Mouse (Mus musculus) MEL (cell line): ENCODE data around the gene Dock10. TPM values are rescaled to one million over a fixed set of nuclear protein-coding genes. Genes with fewer than 3 reads are reported as not detected.

Experiments
- DNase-seq: peaks from one replicate; pipeline ENCODE4 v3.0.0; 2011; ENCODE audit warnings: low read depth, low spot score
- H3K27ac ChIP-seq: 2 replicates; pipeline ENCODE4 v1.5.1; 2012; ENCODE audit warnings: low read depth, mild to moderate bottlenecking, control low read depth, low read length, moderate library complexity; ENCODE audit not compliant: control insufficient read depth
- H3K27me3 ChIP-seq, 2 experiments: fragments of 150-350 bp in 1 of 2; sonication (generic) in 1 of 2; 2 replicates each; pipeline ENCODE4 v1.6.1; 2012; ENCODE audit warnings: low read length in 2 of 2, mild to moderate bottlenecking in 2 of 2, improper control_type of control experiment in 1 of 2, moderate library complexity in 1 of 2; ENCODE audit not compliant: insufficient read depth in 2 of 2, control insufficient read depth in 1 of 2
- H3K36me3 ChIP-seq, 2 experiments: 2 replicates each; pipeline ENCODE4 v1.6.1; 2012 to 2014; ENCODE audit warnings: low read length in 2 of 2, improper control_type of control experiment in 1 of 2, inconsistent platforms in 1 of 2, mild to moderate bottlenecking in 1 of 2; ENCODE audit not compliant: insufficient read depth in 2 of 2, control insufficient read depth in 1 of 2
- H3K4me1 ChIP-seq, 2 experiments: fragments of 150-350 bp in 1 of 2; sonication (generic) in 1 of 2; 2 replicates each; pipeline ENCODE4 v1.6.1; 2012; ENCODE audit warnings: low read length in 2 of 2, improper control_type of control experiment in 1 of 2, mild to moderate bottlenecking in 1 of 2; ENCODE audit not compliant: insufficient read depth in 2 of 2, control insufficient read depth in 1 of 2
- H3K4me3 ChIP-seq, 2 experiments: fragments of 150-350 bp in 1 of 2; sonication (generic) in 1 of 2; 2 replicates each; pipeline ENCODE4 v1.5.1; 2012; ENCODE audit warnings: low read depth in 2 of 2, low read length in 2 of 2, mild to moderate bottlenecking in 2 of 2, moderate library complexity in 2 of 2, control low read depth in 1 of 2, improper control_type of control experiment in 1 of 2; ENCODE audit not compliant: control insufficient read depth in 1 of 2, insufficient read depth in 1 of 2
- H3K79me2 ChIP-seq: 2 replicates; pipeline ENCODE4 v1.6.1; 2012; ENCODE audit warnings: mild to moderate bottlenecking, low read length, moderate library complexity; ENCODE audit not compliant: control insufficient read depth, poor library complexity, insufficient read depth
- H3K9ac ChIP-seq: 2 replicates; pipeline ENCODE4 v1.6.1; 2012; ENCODE audit warnings: low read depth, mild to moderate bottlenecking, control low read depth, low read length, moderate library complexity; ENCODE audit not compliant: control insufficient read depth, poor library complexity, severe bottlenecking
- H3K9me3 ChIP-seq: fragments of 150-350 bp; sonication (generic); replicated peaks from 2 replicates; pipeline ENCODE4 v1.6.1; 2012; ENCODE audit warnings: mild to moderate bottlenecking, low read length, improper control_type of control experiment, moderate library complexity; ENCODE audit not compliant: insufficient read depth
- BHLHE40 ChIP-seq: IDR thresholded peaks from 2 replicates; pipeline ENCODE4 v1.6.1; 2012; ENCODE audit warnings: low read depth, mild to moderate bottlenecking, inconsistent platforms, low read length, improper control_type of control experiment, borderline replicate concordance
- CHD1 ChIP-seq: IDR thresholded peaks from 2 replicates; pipeline ENCODE4 v1.6.1; 2012; ENCODE audit warnings: low read depth, mild to moderate bottlenecking, inconsistent platforms, low read length, improper control_type of control experiment
- CTCF ChIP-seq, 3 experiments: IDR thresholded peaks in 2 of 3; conservative IDR thresholded peaks in 1 of 3; 2 replicates each; pipeline ENCODE4 v1.5.1; 2011 to 2012; ENCODE audit warnings: low read length in 3 of 3, low read depth in 2 of 3, mild to moderate bottlenecking in 2 of 3, improper control_type of control experiment in 1 of 3, inconsistent platforms in 1 of 3, mixed read lengths in 1 of 3, moderate library complexity in 1 of 3; ENCODE audit not compliant: control insufficient read depth in 1 of 3, insufficient read depth in 1 of 3, poor library complexity in 1 of 3, severe bottlenecking in 1 of 3
- E2F4 ChIP-seq: IDR thresholded peaks from 2 replicates; pipeline ENCODE4 v1.6.1; 2011; ENCODE audit warnings: low read depth, low read length, improper control_type of control experiment, borderline replicate concordance
- ETS1 ChIP-seq: IDR thresholded peaks from 2 replicates; pipeline ENCODE4 v1.6.1; 2012; ENCODE audit warnings: low read depth, mild to moderate bottlenecking, inconsistent platforms, low read length, improper control_type of control experiment, moderate library complexity
- GATA1 ChIP-seq: IDR thresholded peaks from 2 replicates; pipeline ENCODE4 v1.6.1; 2011; ENCODE audit warnings: low read depth, low read length, improper control_type of control experiment
- HCFC1 ChIP-seq: IDR thresholded peaks from 2 replicates; pipeline ENCODE4 v1.6.1; 2012; ENCODE audit warnings: low read depth, mild to moderate bottlenecking, inconsistent platforms, low read length, improper control_type of control experiment, moderate library complexity
- JUND ChIP-seq: IDR thresholded peaks from 2 replicates; pipeline ENCODE4 v1.6.1; 2011; ENCODE audit warnings: low read depth, mild to moderate bottlenecking, improper control_type of control experiment, low read length
- KAT2A ChIP-seq: conservative IDR thresholded peaks from 2 replicates; pipeline ENCODE4 v1.6.1; 2012; ENCODE audit warnings: low read depth, low read length, improper control_type of control experiment, inconsistent platforms
- MAX ChIP-seq: IDR thresholded peaks from 2 replicates; pipeline ENCODE4 v1.6.1; 2011; ENCODE audit warnings: low read length, improper control_type of control experiment
- MAZ ChIP-seq: IDR thresholded peaks from 2 replicates; pipeline ENCODE4 v1.6.1; 2012; ENCODE audit warnings: low read depth, mild to moderate bottlenecking, inconsistent platforms, low read length, improper control_type of control experiment
- MEF2A ChIP-seq: IDR thresholded peaks from 2 replicates; pipeline ENCODE4 v1.6.1; 2014; ENCODE audit warnings: low read depth, mild to moderate bottlenecking, inconsistent platforms, low read length, improper control_type of control experiment; ENCODE audit not compliant: poor library complexity, insufficient replicate concordance, severe bottlenecking; ENCODE audit errors: extremely low read depth
- MXI1 ChIP-seq: IDR thresholded peaks from 2 replicates; pipeline ENCODE4 v1.6.1; 2011; ENCODE audit warnings: mild to moderate bottlenecking, low read depth, low read length, improper control_type of control experiment
- MYB ChIP-seq: IDR thresholded peaks from 2 replicates; pipeline ENCODE4 v1.6.1; 2011; ENCODE audit warnings: mild to moderate bottlenecking, low read depth, low read length, improper control_type of control experiment
- MYC ChIP-seq: IDR thresholded peaks from 2 replicates; pipeline ENCODE4 v1.6.1; 2011; ENCODE audit warnings: low read depth, mild to moderate bottlenecking, low read length, improper control_type of control experiment, moderate library complexity
- NELFE ChIP-seq: IDR thresholded peaks from 2 replicates; pipeline ENCODE4 v1.6.1; 2011; ENCODE audit warnings: low read depth, low read length, improper control_type of control experiment
- NRF1 ChIP-seq: IDR thresholded peaks from 2 replicates; pipeline ENCODE4 v1.6.1; 2014; ENCODE audit warnings: low read depth, mild to moderate bottlenecking, inconsistent platforms, low read length, improper control_type of control experiment, moderate library complexity; ENCODE audit not compliant: poor library complexity, insufficient read depth, severe bottlenecking
- POLR2AphosphoS2 ChIP-seq: IDR thresholded peaks from 2 replicates; pipeline ENCODE4 v1.6.1; 2011; ENCODE audit warnings: low read length, improper control_type of control experiment
- RAD21 ChIP-seq: IDR thresholded peaks from 2 replicates; pipeline ENCODE4 v1.6.1; 2011; ENCODE audit warnings: mild to moderate bottlenecking, low read depth, low read length, improper control_type of control experiment
- RCOR1 ChIP-seq: IDR thresholded peaks from 2 replicates; pipeline ENCODE4 v1.6.1; 2012; ENCODE audit warnings: low read depth, mild to moderate bottlenecking, inconsistent platforms, low read length, improper control_type of control experiment
- SIN3A ChIP-seq: IDR thresholded peaks from 2 replicates; pipeline ENCODE4 v1.6.1; 2012; ENCODE audit warnings: low read length, improper control_type of control experiment, inconsistent platforms
- SMC3 ChIP-seq: IDR thresholded peaks from 2 replicates; pipeline ENCODE4 v1.6.1; 2011; ENCODE audit warnings: low read depth, low read length, improper control_type of control experiment
- TAL1 ChIP-seq: IDR thresholded peaks from 2 replicates; pipeline ENCODE4 v1.6.1; 2012; ENCODE audit warnings: mild to moderate bottlenecking, inconsistent platforms, low read length, moderate library complexity, mixed read lengths
- TCF12 ChIP-seq: IDR thresholded peaks from 2 replicates; pipeline ENCODE4 v1.6.1; 2014; ENCODE audit warnings: low read depth, mild to moderate bottlenecking, inconsistent platforms, low read length, improper control_type of control experiment, moderate library complexity
- UBTF ChIP-seq: IDR thresholded peaks from 2 replicates; pipeline ENCODE4 v1.6.1; 2012; ENCODE audit warnings: low read depth, mild to moderate bottlenecking, inconsistent platforms, low read length, improper control_type of control experiment, moderate library complexity, borderline replicate concordance; ENCODE audit not compliant: insufficient read depth
- USF1 ChIP-seq: IDR thresholded peaks from 2 replicates; pipeline ENCODE4 v1.6.1; 2014; ENCODE audit warnings: low read depth, mild to moderate bottlenecking, inconsistent platforms, low read length, improper control_type of control experiment, moderate library complexity
- ZC3H11A ChIP-seq: IDR thresholded peaks from 2 replicates; pipeline ENCODE4 v1.6.1; 2012; ENCODE audit warnings: low read depth, mild to moderate bottlenecking, inconsistent platforms, low read length, improper control_type of control experiment
- ZNF384 ChIP-seq: IDR thresholded peaks from 2 replicates; pipeline ENCODE4 v1.6.1; 2012; ENCODE audit warnings: low read depth, mild to moderate bottlenecking, inconsistent platforms, low read length, improper control_type of control experiment
- polyA plus RNA-seq, 2 experiments: library from polyadenylated mRNA; stranded (reverse) in 1 of 2; unstranded in 1 of 2; fragments of >175 nt in 1 of 2; fragments of >200 nt in 1 of 2; gene quantifications; 2 replicates each; pipeline versions ENCODE4 v1.2.1 to v1.2.4; 2012; ENCODE audit warnings: low replicate concordance in 2 of 2, low read depth in 1 of 2; ENCODE audit not compliant: insufficient read length in 2 of 2, insufficient read depth in 1 of 2, missing spikeins in 1 of 2
- total RNA-seq: library from RNA; depleted of rRNA; stranded (reverse); fragments of 300-350 nt; gene quantifications from 2 replicates; pipeline ENCODE4 v1.2.3, GENCODE M21; 2012

The Dock10 gene
- total and polyA plus RNA-seq, 3 experiments = 11.5 to 74.0 (median 14.3) TPM

- H3K4me1 ChIP-seq = no peaks in the 10 kb centered on the region
- H3K79me2 ChIP-seq = no peaks in the 10 kb centered on the region
- H3K4me3 ChIP-seq = no peak overlapping the region
- no peaks in the 10 kb centered on the region for H3K27me3 ChIP-seq
- DNase-seq = no peak
- TF ChIP-seq MAZ = no peak
- no peak for TF ChIP-seq KAT2A
- TF ChIP-seq MAX = no peak
- no peak for TF ChIP-seq UBTF
- TF ChIP-seq HCFC1 = no peak
- TF ChIP-seq ZC3H11A = no peak
- no peak for TF ChIP-seq JUND
- TF ChIP-seq MEF2A = no peak
- no peak for TF ChIP-seq MYB
- no peak for TF ChIP-seq NRF1
- no peak for TF ChIP-seq RCOR1
- no peaks in the 10 kb centered on the region; a peak in 1 of 4 replicates for H3K36me3 ChIP-seq
- H3K9ac ChIP-seq = no peak overlapping the region
- no peaks in the 10 kb centered on the region for H3K9me3 ChIP-seq
- no peak overlapping the region for H3K27ac ChIP-seq
Measured at GRCm38 (mm10) chr1:80652803-80653202, 105.5 kb downstream of the Dock10 start.

GRCm38 (mm10) chr1:80652083-80652482 is 106.2 kb downstream of the Dock10 start:
- H3K9me3 ChIP-seq = no peaks in the 10 kb centered on the region
- no peaks in the 10 kb centered on the region for H3K79me2 ChIP-seq
- no peak for TF ChIP-seq TAL1
- no peak for TF ChIP-seq ETS1
- TF ChIP-seq TCF12 = no peak
- TF ChIP-seq BHLHE40 = no peak
- TF ChIP-seq RAD21 = no peak
- TF ChIP-seq E2F4 = no peak
- TF ChIP-seq SMC3 = no peak
- no peak for TF ChIP-seq GATA1
- TF ChIP-seq MXI1 = no peak
- no peak for TF ChIP-seq NELFE
- no peak for TF ChIP-seq CHD1
- TF ChIP-seq MYC = no peak
- no peak for TF ChIP-seq NRF1
- TF ChIP-seq JUND = no peak
- no peak for TF ChIP-seq USF1
- TF ChIP-seq SIN3A = no peak
- no peak for TF ChIP-seq ZNF384
- TF ChIP-seq CTCF (IDR thresholded peaks at IDR 0.05 in 2 of 3, conservative IDR thresholded peaks at IDR 0.05 in 1 of 3; ENCODE audit: control insufficient read depth in 1 of 3, insufficient read depth in 1 of 3, low read depth in 2 of 3, low read length in 3 of 3, poor library complexity in 1 of 3, severe bottlenecking in 1 of 3) = no peak
- no peak for TF ChIP-seq POLR2AphosphoS2
- no peak for TF ChIP-seq MAX
- peaks cover 2% of the 10 kb centered on the region in 2 experiments for H3K4me1 ChIP-seq
- H3K36me3 ChIP-seq = peaks cover 0 to 4% of the 10 kb centered on the region in 2 experiments
- DNase-seq = no peak
- no peaks in the 10 kb centered on the region for H3K27me3 ChIP-seq
- H3K4me3 ChIP-seq = no peak overlapping the region
- H3K27ac ChIP-seq = no peak overlapping the region
- H3K9ac ChIP-seq = no peak overlapping the region
